Mouse (Mus musculus): ENCODE data around the gene Bdh2.

Bdh2 gene

DNA sequence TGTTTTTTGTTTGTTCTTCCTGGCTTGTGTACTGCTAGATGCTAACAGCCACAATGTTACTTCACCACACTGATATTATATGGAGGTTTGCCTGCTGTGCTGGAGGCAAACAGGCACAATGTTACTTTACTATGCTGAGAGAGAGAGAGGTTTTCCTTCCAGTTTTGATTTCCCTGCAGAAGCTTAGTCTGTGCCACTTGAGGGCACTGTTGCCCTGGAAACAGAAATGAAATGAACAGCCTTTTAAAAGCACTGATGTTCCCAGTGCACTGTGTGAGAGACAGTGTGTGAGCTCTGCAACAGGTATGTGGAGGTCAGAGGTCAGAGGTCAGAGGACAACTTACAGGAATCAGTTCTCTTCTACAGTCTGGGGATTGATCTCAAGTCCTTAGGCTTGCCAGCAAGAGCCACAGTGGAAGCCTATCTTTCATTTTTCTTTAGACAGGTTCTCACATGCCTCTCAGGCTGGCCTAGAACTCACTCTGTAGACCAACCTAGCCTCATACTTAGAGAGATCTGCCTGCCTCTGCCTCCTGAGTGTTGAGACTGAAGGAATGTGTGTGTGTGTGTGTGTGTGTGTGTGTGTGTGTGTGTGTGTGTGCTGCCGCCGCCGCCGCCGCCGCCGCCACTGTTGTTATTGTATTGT, 9.4 kb downstream of the Bdh2 start:
- in situ Hi-C loops (cut with MboI; ENCODE audit: low pct_unique_long_range_greater_than_20kb in 1 of 2, low sequenced_read_pairs in 2 of 2, unreplicated experiment in 1 of 2), result loop anchor here (25.0 kb wide), 1 partner anchor 447 kb away; no protein-coding TSS in a partner anchor

DNA sequence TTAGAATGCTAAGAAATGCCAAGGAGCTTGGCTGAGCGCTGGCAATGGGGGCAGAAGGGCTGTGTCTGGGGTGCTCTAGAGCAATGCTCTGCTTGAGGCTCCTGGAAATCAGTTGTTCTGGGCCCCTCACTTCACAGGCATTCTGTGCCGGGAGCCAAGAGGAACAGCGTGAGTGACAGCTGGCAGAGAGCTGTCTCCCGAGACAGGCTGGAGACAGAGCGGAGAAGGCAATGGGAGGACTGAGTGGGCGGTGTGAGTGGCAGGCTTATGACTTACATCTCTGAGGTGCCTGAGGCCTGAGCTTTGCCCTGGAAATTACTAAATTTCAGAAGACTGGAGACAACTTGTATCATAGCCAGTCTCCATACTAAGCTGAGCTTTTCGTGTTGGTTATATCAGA, 12.7 kb downstream of the Bdh2 start:
- in situ Hi-C loops (cut with MboI; ENCODE audit: low pct_unique_long_range_greater_than_20kb in 1 of 2, low sequenced_read_pairs in 2 of 2, unreplicated experiment in 1 of 2), result loop anchor here (25.0 kb wide), 1 partner anchor 444 kb away; no protein-coding TSS in a partner anchor

DNA sequence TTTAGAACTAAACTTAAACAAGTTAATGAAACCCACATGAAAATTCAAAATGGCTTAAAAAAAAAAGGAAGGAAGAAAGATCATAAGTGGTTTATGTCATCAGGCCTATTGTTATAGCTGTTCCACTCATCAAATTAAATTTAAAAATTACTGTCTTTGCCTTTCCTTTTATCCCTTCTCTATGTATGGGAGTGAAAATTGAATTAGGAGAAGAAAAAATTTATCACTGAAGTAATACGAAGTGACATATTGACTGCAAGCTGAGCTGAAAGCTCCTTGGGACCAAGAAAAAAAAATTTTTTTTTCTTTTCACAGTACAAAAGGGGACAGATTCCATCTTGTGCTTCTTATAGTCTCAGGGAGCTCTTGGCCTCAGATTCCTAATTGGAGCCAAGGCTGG, 14.5 kb downstream of the Bdh2 start:
- in situ Hi-C loops (cut with MboI; ENCODE audit: low pct_unique_long_range_greater_than_20kb in 1 of 2, low sequenced_read_pairs in 2 of 2, unreplicated experiment in 1 of 2), result loop anchor here (25.0 kb wide), 1 partner anchor 442 kb away; no protein-coding TSS in a partner anchor

DNA sequence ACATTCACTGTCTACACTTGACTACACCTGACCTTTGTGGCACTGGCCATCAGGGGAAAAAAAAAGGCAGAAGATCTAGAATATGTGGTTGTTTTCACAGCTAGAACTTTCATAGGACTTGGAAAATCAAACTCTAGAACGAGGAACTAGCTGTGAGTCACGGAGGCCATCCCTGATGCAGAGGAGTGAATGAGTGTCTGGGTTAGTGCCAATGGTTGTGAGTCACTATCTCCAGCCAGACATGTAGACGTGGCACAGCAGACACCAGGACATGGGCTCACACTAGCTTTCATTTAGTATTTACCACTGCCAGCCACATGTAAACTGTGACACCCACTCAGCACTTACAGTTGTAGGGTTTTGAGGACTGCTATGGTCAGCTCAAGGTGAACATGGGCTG, 17.5 kb downstream of the Bdh2 start:
- in situ Hi-C loops (cut with MboI; ENCODE audit: low pct_unique_long_range_greater_than_20kb in 1 of 2, low sequenced_read_pairs in 2 of 2, unreplicated experiment in 1 of 2), result loop anchor here (25.0 kb wide), 1 partner anchor 439 kb away; no protein-coding TSS in a partner anchor

DNA sequence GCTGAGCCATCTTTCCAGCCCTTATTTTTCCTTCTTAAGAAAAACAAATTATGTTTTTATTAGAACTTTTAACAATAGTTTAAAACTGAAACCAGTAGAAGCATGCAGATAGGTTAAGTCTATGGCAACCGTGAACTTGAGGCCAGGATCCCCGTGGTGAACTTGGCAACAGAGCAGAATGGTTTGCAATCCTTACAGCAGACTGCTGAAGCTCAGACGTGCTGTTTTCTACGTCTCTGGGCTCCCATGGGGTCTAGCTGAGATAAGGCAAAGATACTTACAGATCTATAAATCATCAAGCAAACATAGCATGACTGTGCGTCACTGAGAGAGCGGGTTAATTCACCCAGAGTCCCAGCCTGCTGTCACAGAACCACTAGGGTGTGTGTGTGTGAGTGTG, 19.1 kb downstream of the Bdh2 start:
- in situ Hi-C loops (cut with MboI; ENCODE audit: low pct_unique_long_range_greater_than_20kb in 1 of 2, low sequenced_read_pairs in 2 of 2, unreplicated experiment in 1 of 2), result no loop called here

DNA sequence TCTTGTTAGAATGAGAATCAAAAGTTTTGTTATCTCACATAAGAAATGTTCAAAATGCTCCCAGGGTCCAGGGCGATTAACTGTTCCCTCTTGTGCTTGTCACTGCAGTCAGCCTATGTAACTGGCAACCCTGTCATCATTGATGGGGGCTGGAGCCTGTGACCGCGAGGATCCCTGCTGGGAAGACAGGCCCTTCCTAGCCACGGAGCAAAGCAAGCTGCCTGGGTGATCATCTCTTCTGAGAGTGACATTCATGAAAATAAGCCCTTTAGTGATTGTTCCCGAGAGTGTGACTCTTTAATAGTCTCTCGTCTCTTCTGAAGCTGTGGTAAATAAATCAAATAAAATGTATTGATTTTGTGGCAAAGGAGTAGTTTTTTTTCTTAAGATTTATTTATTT, 23.0 kb downstream of the Bdh2 start:
- in situ Hi-C loops (cut with MboI; ENCODE audit: low pct_unique_long_range_greater_than_20kb in 1 of 2, low sequenced_read_pairs in 2 of 2, unreplicated experiment in 1 of 2), result no loop called here

DNA sequence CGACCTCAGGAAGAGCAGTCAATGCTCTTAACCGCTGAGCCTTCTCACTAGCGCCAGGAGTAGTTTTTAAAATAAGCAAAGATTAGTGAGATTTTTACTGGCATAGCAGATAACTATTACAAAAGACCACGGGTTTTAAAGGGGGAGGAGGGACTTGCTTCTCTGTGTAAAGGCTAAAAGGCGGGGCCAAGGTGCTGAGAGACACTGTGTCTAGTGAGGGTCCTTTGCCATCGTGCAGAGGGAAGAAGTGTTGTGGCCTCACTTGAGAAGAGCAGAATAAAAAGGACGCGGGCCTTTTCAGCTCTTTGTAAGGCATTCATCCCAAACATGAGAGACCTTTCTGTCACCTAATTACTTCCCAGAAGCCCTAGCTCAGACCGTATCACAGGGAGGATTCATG, 23.5 kb downstream of the Bdh2 start:
- in situ Hi-C loops (cut with MboI; ENCODE audit: low pct_unique_long_range_greater_than_20kb in 1 of 2, low sequenced_read_pairs in 2 of 2, unreplicated experiment in 1 of 2), result no loop called here

DNA sequence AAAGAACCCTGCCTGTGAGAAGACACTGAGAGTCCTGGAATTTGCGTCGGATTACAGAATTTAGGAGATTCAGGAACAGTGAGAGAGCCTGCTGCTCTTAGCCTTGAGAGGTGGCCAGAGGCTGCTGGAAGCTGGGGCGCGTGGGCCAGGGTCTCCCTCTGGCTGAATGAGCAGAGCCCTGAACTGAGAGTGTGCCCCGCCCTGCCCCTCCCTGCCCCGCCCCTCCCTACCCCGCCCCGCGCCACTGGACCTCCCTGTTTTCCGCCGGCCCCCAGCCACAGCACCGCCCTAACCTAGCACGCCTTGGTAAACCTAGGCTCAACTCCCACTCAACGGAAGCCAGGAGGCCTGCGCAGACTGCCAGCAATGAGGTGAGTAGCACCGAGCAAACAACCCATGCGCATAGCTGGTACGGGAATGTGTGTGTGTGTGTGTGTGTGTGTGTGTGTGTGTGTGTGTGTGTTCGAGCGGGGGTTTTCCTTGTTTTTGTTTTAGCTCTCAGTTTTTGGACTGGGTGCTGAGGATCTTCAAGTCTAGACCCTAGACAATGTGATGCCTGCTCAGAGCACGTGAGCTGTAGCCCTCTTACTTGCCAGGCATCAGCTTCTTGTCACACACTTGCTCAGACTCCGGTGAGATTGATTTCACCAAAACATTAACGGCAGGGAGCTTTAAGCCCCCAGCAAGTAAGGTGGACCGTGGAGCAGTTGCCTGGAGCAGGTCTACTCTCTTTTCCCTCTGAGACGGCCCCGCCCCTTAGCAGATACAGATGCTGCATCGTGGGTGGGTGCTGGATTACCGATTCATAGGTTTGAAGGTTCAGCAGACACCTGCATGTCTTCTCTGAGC, 26.6 kb downstream of the Bdh2 start, which contains the start of gene Slc9b2:
Gene Slc9b2 (plus strand): TSS at position 290 of the 849 bp plus-strand sequence.
- in situ Hi-C loops (cut with MboI; ENCODE audit: low pct_unique_long_range_greater_than_20kb in 1 of 2, low sequenced_read_pairs in 2 of 2, unreplicated experiment in 1 of 2), result no loop called here

DNA sequence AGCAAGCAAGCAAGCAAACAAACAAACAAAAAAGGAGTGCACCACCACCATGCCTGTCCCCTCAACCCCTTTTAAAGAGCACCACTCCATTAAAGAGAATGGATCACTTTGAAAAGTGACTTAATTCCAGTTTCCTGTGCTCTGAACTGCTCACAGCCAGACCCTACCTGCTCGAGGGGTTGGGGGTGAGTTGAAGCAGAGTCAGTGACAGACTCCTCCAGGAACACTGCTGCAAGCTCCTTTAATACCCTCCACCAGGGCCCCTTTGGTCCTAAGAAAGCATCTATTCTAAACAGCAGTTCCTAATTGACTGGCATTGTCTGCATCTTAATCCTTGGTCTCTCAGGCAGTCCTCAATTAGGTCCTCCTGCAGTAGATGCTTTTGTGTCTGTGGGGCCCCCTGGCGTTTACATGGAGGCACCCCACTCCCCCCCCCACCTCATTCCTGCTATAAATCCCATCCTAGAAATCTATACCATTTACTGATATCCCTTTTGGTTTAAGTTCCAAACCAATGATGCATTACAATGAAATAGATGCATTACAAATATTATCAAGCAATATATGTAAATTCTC, 32.0 kb downstream of the Bdh2 start:
- in situ Hi-C loops (cut with MboI; ENCODE audit: low pct_unique_long_range_greater_than_20kb in 1 of 2, low sequenced_read_pairs in 2 of 2, unreplicated experiment in 1 of 2), result no loop called here

DNA sequence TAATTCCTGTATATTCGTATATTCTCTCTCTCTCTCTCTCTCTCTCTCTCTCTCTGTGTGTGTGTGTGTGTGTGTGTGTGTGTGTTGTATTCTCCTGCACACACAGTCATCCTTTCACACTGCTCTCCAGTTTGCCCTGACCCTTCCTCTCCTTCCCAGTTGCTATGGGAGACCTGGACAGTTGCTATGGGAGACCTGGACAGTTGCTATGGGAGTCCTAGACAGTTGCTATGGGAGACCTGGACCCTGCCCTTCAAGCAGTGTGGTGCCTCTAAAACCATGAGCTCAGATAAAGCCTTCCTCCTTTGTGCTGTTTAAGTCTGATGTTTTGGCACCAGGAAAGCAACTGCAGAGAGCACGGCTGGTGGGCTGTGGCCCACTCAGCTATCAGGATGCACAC, 32.7 kb downstream of the Bdh2 start:
- in situ Hi-C loops (cut with MboI; ENCODE audit: low pct_unique_long_range_greater_than_20kb in 1 of 2, low sequenced_read_pairs in 2 of 2, unreplicated experiment in 1 of 2), result no loop called here

DNA sequence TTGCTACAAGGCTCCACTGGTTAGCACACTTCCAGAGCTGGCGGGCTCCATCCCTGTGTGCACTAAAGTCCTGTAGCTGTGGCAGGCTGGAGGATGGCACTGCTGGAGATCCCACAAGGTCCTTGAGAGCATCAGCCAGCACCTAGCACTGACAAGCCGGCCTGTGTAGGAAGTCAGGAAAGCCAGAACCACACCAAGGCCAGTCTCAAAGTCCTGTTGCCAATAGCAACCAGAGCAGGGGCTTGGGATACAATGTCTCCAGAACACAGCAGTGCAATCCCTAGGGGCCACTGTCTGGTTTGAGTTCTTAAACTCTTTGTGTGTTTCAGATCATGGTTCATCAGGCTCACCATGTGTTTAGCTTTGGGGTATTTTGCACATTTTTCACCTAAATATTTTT, 33.8 kb downstream of the Bdh2 start:
- in situ Hi-C loops (cut with MboI; ENCODE audit: low pct_unique_long_range_greater_than_20kb in 1 of 2, low sequenced_read_pairs in 2 of 2, unreplicated experiment in 1 of 2), result no loop called here

DNA sequence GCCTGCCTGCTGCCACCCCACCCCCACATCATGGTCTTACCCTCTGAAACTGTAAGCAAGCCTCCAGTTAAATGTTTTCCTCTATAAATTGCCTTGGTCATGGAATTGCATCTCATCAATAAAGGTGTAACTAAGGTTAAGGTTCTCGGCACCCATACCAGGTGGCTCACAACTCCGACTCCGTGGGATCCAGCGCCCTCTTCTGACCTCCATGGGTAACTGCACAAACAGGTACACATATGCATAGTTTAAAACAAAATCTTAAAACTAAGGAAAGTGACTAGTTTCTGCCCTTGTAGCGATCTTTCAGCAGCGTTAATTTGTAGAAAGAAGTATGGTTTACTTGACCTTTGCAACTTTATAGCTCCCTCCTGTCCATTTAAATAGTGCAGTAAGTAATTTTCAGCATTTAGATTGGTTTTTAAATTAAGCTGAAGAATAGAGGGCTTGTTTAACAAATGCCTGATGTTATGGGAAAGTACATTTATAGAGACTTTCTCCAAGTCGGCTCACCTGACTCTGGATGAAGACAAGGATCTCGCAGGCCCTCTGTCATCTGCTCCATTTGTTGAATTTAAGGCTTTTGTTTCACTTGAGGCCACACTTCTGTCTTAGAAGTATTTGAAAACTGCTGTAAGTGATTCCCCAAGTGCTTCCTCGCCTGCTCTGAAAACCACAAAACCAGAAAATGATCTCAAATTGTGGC, 34.9 kb downstream of the Bdh2 start:
- in situ Hi-C loops (cut with MboI; ENCODE audit: low pct_unique_long_range_greater_than_20kb in 1 of 2, low sequenced_read_pairs in 2 of 2, unreplicated experiment in 1 of 2), result no loop called here

DNA sequence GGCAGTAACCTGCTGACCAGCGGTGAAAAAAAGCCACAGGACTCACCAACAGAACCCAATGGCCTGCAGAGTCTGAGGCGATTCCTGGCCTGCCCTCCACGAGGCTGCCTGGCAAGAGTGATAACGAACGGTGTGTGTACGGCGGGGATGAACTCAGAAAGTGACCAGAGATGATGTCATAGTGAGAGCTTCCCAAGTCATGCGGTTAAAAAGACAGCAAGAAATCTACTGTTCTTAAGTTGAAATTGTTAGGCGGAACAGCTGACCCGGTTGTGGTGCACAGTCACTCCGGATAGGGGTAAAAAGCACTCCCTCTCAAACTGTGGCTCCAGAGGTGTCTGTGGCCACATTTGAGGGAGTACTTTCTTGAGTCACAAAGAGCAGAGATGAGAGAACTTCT, 37.3 kb downstream of the Bdh2 start:
- in situ Hi-C loops (cut with MboI; ENCODE audit: low pct_unique_long_range_greater_than_20kb in 1 of 2, low sequenced_read_pairs in 2 of 2, unreplicated experiment in 1 of 2), result no loop called here

DNA sequence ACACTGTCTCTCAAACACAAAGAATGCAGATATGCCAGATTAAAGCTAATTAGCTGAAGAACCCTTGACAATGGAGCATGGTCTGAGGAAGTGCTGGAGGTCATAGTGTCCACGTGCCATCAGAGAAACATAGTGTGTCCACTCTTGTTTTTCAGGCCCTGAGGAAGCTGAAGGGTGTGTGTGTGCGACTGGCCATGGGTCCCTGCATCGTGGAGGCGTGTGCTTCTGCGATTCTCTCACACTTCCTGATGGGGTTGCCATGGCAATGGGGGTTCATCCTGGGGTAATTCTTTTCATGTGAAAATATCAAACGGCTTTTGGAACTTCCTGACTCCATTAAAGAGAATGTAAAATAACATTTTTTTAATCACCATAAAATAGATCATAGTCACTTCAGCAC, 43.3 kb downstream of the Bdh2 start:
- in situ Hi-C loops (cut with MboI; ENCODE audit: low pct_unique_long_range_greater_than_20kb in 1 of 2, low sequenced_read_pairs in 2 of 2, unreplicated experiment in 1 of 2), result no loop called here

DNA sequence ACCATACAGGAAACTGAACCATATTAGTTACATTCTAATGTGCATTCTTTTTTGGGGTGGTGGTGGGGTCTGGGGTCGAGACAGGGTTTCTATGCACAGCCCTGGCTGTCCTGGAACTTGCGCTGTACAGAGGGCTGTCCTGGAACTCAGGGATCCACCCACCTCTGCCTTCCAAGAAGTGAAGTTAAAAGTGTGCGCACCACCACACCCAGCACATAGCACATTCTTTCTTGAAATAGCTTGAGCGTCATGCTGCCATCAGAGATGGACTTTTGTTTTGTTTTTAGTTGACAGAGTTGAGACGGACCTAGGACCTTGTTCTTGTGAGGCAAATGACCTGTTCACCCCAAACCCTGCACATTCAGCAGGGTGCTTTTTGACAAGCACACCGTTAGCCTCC, 46.2 kb downstream of the Bdh2 start:
- in situ Hi-C loops (cut with MboI; ENCODE audit: low pct_unique_long_range_greater_than_20kb in 1 of 2, low sequenced_read_pairs in 2 of 2, unreplicated experiment in 1 of 2), result loop anchor here (5.0 kb wide), 1 partner anchor 45 kb away; the partner anchor contains the start of gene Bdh2 (in 2 of the 2)

DNA sequence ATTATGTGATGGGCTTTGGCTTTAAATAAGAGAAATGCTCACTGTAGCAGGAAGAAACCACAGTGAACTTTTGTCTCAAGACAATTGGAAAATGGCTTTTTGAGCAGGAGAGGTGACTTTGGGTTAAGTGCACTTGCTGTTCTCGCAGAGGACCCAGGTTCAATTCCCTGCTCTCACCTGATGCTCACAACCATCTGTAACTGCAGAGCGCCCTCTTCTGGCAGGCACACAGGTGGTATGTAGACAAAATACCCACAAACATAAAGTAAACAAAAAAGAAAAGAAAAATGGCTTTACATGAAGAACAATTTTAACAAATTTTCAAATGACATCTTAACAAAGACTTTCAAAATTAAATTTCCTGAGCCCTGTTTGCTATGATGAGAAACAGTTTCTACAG, 46.6 kb downstream of the Bdh2 start:
- in situ Hi-C loops (cut with MboI; ENCODE audit: low pct_unique_long_range_greater_than_20kb in 1 of 2, low sequenced_read_pairs in 2 of 2, unreplicated experiment in 1 of 2), result loop anchor here (5.0 kb wide), 1 partner anchor 45 kb away; the partner anchor contains the start of gene Bdh2 (in 2 of the 2)

DNA sequence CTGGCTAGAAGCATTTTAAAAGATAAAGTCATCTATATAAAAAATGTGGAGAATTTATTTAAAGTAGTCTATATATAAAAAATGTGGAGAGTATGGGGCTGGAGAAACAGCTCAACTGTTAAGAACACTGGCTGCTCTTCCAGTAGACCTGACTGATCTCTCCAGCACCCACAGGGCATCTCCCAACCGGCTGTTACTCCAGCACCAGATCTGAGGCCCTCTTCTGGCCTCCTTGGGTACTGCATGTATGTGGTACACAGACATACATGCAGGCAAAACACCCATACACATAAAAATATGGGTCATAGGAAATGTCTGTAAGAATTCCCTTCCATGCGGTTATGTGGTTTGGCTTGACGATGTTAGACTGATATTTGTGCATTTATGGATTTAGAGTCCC, 47.5 kb downstream of the Bdh2 start:
- in situ Hi-C loops (cut with MboI; ENCODE audit: low pct_unique_long_range_greater_than_20kb in 1 of 2, low sequenced_read_pairs in 2 of 2, unreplicated experiment in 1 of 2), result loop anchor here (5.0 kb wide), 1 partner anchor 46 kb away; the partner anchor contains the start of gene Bdh2 (in 2 of the 2)

DNA sequence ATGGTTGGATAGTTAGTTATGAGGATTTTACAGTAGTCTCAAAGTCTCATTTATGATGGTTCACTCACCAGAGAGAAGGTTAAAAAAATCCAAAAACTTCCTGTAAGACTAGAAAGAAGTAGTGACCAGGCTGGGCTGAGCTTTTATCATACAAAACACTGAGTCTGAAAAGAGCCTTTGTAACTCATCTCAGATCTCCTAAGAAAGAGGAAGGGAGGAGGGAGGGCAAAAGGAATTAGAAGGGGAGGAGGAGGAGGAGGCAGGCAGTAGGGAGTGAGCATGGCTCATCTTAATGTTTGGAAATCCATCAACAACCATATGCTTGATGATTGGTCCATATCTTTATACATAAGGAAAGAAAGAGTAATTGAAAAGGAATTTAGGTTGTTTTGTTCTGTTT, 51.7 kb downstream of the Bdh2 start:
- in situ Hi-C loops (cut with MboI; ENCODE audit: low pct_unique_long_range_greater_than_20kb in 1 of 2, low sequenced_read_pairs in 2 of 2, unreplicated experiment in 1 of 2), result no loop called here

DNA sequence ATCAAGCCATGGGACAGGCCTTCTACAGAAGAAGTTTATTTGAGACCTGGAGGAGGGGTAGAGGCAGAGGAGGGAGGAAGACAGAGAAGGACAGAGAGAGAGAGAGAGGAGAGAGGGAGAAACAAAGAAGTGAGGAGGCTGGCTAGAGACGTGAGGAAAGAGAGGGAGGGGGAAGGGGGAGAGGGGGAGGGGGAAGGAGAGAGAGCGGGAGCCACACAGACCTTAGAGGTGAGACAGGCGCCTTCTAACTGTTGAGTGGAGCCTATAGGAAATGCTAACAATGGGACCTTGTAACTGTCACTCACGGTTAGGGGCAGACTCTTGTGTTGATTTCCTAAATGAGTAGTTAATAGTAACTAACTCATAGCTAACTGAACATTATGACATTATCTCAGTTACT, 52.7 kb downstream of the Bdh2 start:
- in situ Hi-C loops (cut with MboI; ENCODE audit: low pct_unique_long_range_greater_than_20kb in 1 of 2, low sequenced_read_pairs in 2 of 2, unreplicated experiment in 1 of 2), result no loop called here
